Comparison of ENCODE assay signal across 19 mouse cellular contexts in the genomic region with DNA sequence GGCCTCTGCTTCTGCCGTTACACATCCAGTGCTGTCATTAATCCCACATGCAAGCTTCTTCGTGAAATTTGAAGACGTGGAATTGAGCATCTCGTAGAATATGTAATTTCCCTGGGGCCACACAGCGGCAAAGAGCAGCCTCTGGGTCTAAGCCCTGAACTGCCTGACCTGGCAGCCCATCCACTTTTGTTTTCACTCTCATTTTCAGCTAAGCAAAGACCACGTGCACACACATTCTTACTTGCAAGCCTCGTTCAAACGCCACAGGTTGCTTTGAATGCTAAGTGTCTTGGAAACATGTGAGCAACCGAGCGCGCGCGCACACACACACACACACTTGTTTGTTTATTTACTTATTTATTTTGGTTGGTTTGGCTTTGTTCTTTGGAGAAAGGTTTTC.
"Had no signal": no experiment of that assay in that cellular context is flagged by ENCODE, and none has a peak within 500 bp of the region (broad histone marks: within the 10 kb centered on the region; RNA-seq: fewer than 3 reads in every experiment).

No protein-coding gene starts in this region.

- H3K36me3 ChIP-seq: limb, embryonic 12.5 days; limb, embryonic 15.5 days; liver, embryonic 12.5 days; liver, embryonic 15.5 days had no signal

- H3K27me3 ChIP-seq: liver, embryonic 15.5 days had no signal

- H3K27ac ChIP-seq: kidney, postnatal 0 days; layer of hippocampus, adult 2 months; left cerebral cortex, adult 2 months; limb, embryonic 12.5 days; limb, embryonic 15.5 days; liver, embryonic 12.5 days; liver, embryonic 15.5 days; stomach, postnatal 0 days had no signal

- H3K4me3 ChIP-seq: layer of hippocampus, adult 2 months; left cerebral cortex, adult 2 months; limb, embryonic 12.5 days; limb, embryonic 15.5 days; liver, embryonic 12.5 days; liver, embryonic 15.5 days had no signal

- H3K9me3 ChIP-seq: limb, embryonic 12.5 days; limb, embryonic 15.5 days; liver, embryonic 12.5 days; liver, embryonic 15.5 days had no signal

- DNase-seq: kidney, adult 2 months; kidney, postnatal 25 days; layer of hippocampus, adult 9-11 months; lung, adult 2 months; lung, postnatal 14 days; lung, postnatal 4 days; midbrain, embryonic 14.5 days; right cerebral cortex, adult 18-20 months; thymus, adult 2 months; thymus, postnatal 14 days; thymus, postnatal 4 days had no signal

- H3K4me1 ChIP-seq: liver, embryonic 12.5 days; liver, embryonic 15.5 days had no signal
